In the genomic region with DNA sequence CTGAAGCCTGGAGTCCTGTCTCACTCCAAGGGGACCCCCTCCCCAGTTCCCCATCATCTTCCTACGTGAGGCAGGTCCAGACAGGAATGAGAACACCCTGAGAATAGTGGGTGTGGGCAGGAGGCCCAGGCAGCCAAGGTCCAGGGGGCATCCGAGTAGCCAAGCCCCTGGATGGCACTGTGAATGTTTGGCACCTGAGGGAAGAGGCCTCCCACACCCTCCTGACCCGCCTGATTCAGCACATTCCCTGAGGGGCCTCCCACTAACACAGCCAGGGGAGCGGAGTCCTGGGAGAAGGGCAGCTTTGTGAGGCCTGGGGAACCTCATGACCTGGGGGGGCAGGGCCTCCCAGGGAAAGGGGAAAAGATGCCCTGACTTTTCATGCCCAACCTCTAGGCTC, we compare ENCODE assay signal across 16 mouse cellular contexts. TPM values are rescaled to one million over a fixed set of nuclear protein-coding genes. Genes with fewer than 3 reads are reported as not detected.
DNase-seq lines count a peak whose midpoint lies in the region; ATAC-seq lines count a peak whose summit lies in the region.
"Had no signal": no experiment of that assay in that cellular context is flagged by ENCODE, and none has a peak within 500 bp of the region (broad histone marks: within the 10 kb centered on the region; RNA-seq: fewer than 3 reads in every experiment).

No protein-coding gene starts in this region.

- H3K27ac ChIP-seq in liver, embryonic 11.5 days (ENCODE audit: low read depth, low read length) = no peak overlapping the region
- H3K27ac ChIP-seq in kidney, embryonic 16.5 days (ENCODE audit: low read length) = peak overlapping the region; percentile 70
- H3K27ac ChIP-seq in limb, embryonic 13.5 days = peak overlapping the region; percentile 84; the same call in 1 of the 2 replicates
- H3K27ac ChIP-seq: forebrain, embryonic 12.5 days; hindbrain, embryonic 14.5 days; liver, embryonic 13.5 days had no signal

- 78% methylated on average over 4 of the region's 4 CpGs for WGBS in liver, embryonic 11.5 days
- 44% methylated on average over 4 of the region's 4 CpGs for WGBS in kidney, embryonic 16.5 days
- whole genome bisulfite sequencing in limb, embryonic 13.5 days = 61% methylated on average over 4 of the region's 4 CpGs

- H3K27me3 ChIP-seq in liver, embryonic 11.5 days (replicated peaks; ENCODE audit: control insufficient read depth, insufficient read depth, low read length) = no peaks in the 10 kb centered on the region
- H3K27me3 ChIP-seq in kidney, embryonic 16.5 days (ENCODE audit: insufficient read depth, low read length) = no peaks in the 10 kb centered on the region
- H3K27me3 ChIP-seq in limb, embryonic 13.5 days = no peaks in the 10 kb centered on the region
- H3K27me3 ChIP-seq: forebrain, embryonic 12.5 days; liver, embryonic 13.5 days had no signal

- DNase-seq in liver = peak; percentile 2
- DNase-seq in liver, embryonic 11.5 days (ENCODE audit: low spot score) = no peak
- DNase-seq in kidney, adult 18-20 months = peak; percentile 67
- no peak for DNase-seq in cerebellum, postnatal 36 days
- DNase-seq in gastrocnemius, adult 8-10 months (ENCODE audit: low spot score in 2 of 2) = no peak
- DNase-seq: cerebellum, adult 9-11 months; heart, postnatal 10 days; liver, embryonic 13.5 days; retina, postnatal 1 day; right cerebral cortex, postnatal 4 days had no signal

- no peak for ATAC-seq in liver, embryonic 11.5 days (replicated peaks; ENCODE audit: low FRiP score)
- ATAC-seq in kidney, embryonic 16.5 days (ENCODE audit: low FRiP score, low TSS enrichment) = peak; percentile 74
- no peak for ATAC-seq in limb, embryonic 13.5 days (ENCODE audit: low FRiP score, low read depth)
- ATAC-seq: midbrain, embryonic 16.5 days had no signal

- no peak overlapping the region for H3K4me2 ChIP-seq in liver, embryonic 11.5 days
- no peak overlapping the region for H3K4me2 ChIP-seq in kidney, embryonic 16.5 days (replicated peaks; ENCODE audit: low read depth, low read length)
- no peak overlapping the region for H3K4me2 ChIP-seq in limb, embryonic 13.5 days (replicated peaks)
- H3K4me2 ChIP-seq: forebrain, embryonic 12.5 days; hindbrain, embryonic 14.5 days; liver, embryonic 13.5 days had no signal

- H3K4me1 ChIP-seq in liver, embryonic 11.5 days (replicated peaks; ENCODE audit: control insufficient read depth, insufficient read depth, low read length) = no peaks in the 10 kb centered on the region
- peaks cover 12% of the 10 kb centered on the region; the same call in 1 of the 2 replicates for H3K4me1 ChIP-seq in kidney, embryonic 16.5 days (ENCODE audit: insufficient read depth, low read length)
- H3K4me1 ChIP-seq in limb, embryonic 13.5 days = peaks cover 39% of the 10 kb centered on the region
- H3K4me1 ChIP-seq: forebrain, embryonic 12.5 days; liver, embryonic 13.5 days had no signal

- H3K4me3 ChIP-seq in liver, embryonic 11.5 days (ENCODE audit: low read depth, low read length) = no peak overlapping the region
- no peak overlapping the region for H3K4me3 ChIP-seq in kidney, embryonic 16.5 days (ENCODE audit: low read length)
- H3K4me3 ChIP-seq in limb, embryonic 13.5 days = no peak overlapping the region
- H3K4me3 ChIP-seq: forebrain, embryonic 12.5 days; liver, embryonic 13.5 days had no signal

- peaks cover 21% of the 10 kb centered on the region; the same call in 1 of the 2 replicates for H3K36me3 ChIP-seq in liver, embryonic 11.5 days (ENCODE audit: control insufficient read depth, insufficient read depth, low read length)
- peaks cover 49% of the 10 kb centered on the region for H3K36me3 ChIP-seq in kidney, embryonic 16.5 days (ENCODE audit: insufficient read depth, low read length)
- peaks cover 70% of the 10 kb centered on the region for H3K36me3 ChIP-seq in limb, embryonic 13.5 days
- H3K36me3 ChIP-seq: forebrain, embryonic 12.5 days had no signal

- H3K9ac ChIP-seq in liver, embryonic 11.5 days (ENCODE audit: low read depth, low read length) = no peak overlapping the region
- H3K9ac ChIP-seq in kidney, embryonic 16.5 days (replicated peaks; ENCODE audit: low read length) = no peak overlapping the region; the same call in 1 of the 2 replicates
- H3K9ac ChIP-seq in limb, embryonic 13.5 days = peak overlapping the region; percentile 48; the same call in 1 of the 2 replicates
- H3K9ac ChIP-seq: forebrain, embryonic 12.5 days; hindbrain, embryonic 14.5 days; liver, embryonic 13.5 days had no signal

- H3K9me3 ChIP-seq in liver, embryonic 11.5 days (ENCODE audit: control insufficient read depth, low read length) = no peaks in the 10 kb centered on the region
- no peaks in the 10 kb centered on the region for H3K9me3 ChIP-seq in kidney, embryonic 16.5 days (ENCODE audit: low read length)
- H3K9me3 ChIP-seq in limb, embryonic 13.5 days = no peaks in the 10 kb centered on the region
- H3K9me3 ChIP-seq: forebrain, embryonic 12.5 days; liver, embryonic 13.5 days had no signal

RNA-seq across cellular contexts. Expression of gene Arhgap8, which starts 23.8 kb away (rescaled TPM):
- 0.93 and 1.3 TPM in 2 replicates for polyA plus RNA-seq in liver, embryonic 11.5 days (2014; fragmentation: Nextera tagmentation; extraction: Ambion mirVana)
- 12.3 and 13.8 TPM in 2 replicates for polyA plus RNA-seq in kidney, embryonic 16.5 days (2015; fragmentation: Nextera tagmentation; extraction: Ambion mirVana)
- 6.7 and 7.5 TPM in 2 replicates for polyA plus RNA-seq in limb, embryonic 13.5 days (2015; fragmentation: Nextera tagmentation; extraction: Ambion mirVana)
- total RNA-seq in gastrocnemius, adult 8-10 months (2022) = under 1 TPM in 2 of 4 experiments, not detected in 2; 0.31 to 0.32 TPM
- total RNA-seq: layer of hippocampus, postnatal 14 days had no signal

RNA-seq across cellular contexts. Expression of gene Prr5, which starts 26.6 kb away (rescaled TPM):
- 17.7 and 20.4 TPM in 2 replicates for polyA plus RNA-seq in liver, embryonic 11.5 days (2014; fragmentation: Nextera tagmentation; extraction: Ambion mirVana)
- 43.4 and 44.1 TPM in 2 replicates for polyA plus RNA-seq in kidney, embryonic 16.5 days (2015; fragmentation: Nextera tagmentation; extraction: Ambion mirVana)
- 31.1 and 31.8 TPM in 2 replicates for polyA plus RNA-seq in limb, embryonic 13.5 days (2015; fragmentation: Nextera tagmentation; extraction: Ambion mirVana)
- 1 to 10 TPM; 1.1 to 3.5 (median 2.3) TPM for total RNA-seq in gastrocnemius, adult 8-10 months (2022)

Comparison
In these comparisons a context has a peak if more than half of its experiments do, and no peak if none do; other contexts are left out.
1. DNase-seq: peak in liver (single experiment) and kidney, adult 18-20 months (single experiment); none in liver, embryonic 11.5 days (single experiment), cerebellum, postnatal 36 days (0 of 2) and gastrocnemius, adult 8-10 months (0 of 2).